8 mouse cellular contexts compared by ENCODE assay signal in the genomic region with DNA sequence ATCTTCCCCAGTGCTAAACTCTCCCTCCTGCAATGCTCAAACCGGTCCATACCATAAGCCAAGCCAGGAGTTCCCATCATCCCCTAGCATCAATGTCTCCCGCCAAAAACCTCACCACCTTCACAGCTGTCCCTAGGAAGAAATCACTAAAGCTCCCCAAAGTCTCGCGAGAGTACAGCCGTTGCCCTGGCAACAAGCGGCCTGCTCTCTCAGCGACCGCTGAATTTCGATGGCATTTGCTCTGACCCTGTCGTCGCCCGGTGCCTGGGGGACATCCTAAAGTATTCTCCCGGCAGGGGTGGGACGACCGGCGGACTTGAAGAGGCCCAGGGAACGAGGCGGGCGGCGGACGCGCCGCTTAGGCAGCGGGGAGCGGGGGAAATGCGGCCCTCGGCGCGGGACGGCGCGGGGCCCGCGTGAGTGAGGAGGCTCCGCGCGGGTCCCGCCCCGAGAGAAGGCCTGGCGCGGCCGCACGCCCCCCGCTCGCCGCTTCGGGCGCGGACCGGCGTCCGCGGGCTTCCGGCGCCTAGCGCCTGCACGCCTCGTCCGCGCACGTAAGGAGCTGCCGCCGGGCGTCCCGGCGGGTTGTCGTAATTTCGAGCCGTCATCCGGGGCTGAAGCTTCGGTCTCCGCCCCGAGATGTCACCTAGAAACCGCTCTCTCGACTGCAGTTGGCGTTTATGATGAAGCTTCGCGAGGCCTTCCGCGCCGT. TPM values are rescaled to one million over a fixed set of nuclear protein-coding genes. Genes with fewer than 3 reads are reported as not detected.
DNase-seq lines count a peak whose midpoint lies in the region; ATAC-seq and TF ChIP-seq lines count a peak whose summit lies in the region.

Agbl3 (plus strand) TSS at position 202 of the 712 bp plus-strand sequence.

- peak within 1 kb of the TSS; percentile 64 for H3K4me2 ChIP-seq in forebrain, embryonic 14.5 days (ENCODE audit: low read length)
- peak within 1 kb of the TSS; percentile 62 for H3K4me2 ChIP-seq in neural tube, embryonic 15.5 days

- no peak within 1 kb of the TSS for H3K27ac ChIP-seq in ES-Bruce4 (ENCODE audit: insufficient read depth, low read length)
- H3K27ac ChIP-seq in forebrain, embryonic 14.5 days (ENCODE audit: low read depth, low read length): peak within 1 kb of the TSS; percentile 93
- H3K27ac ChIP-seq in neural tube, embryonic 15.5 days (replicated peaks): peak within 1 kb of the TSS; percentile 96

- peak within 1 kb of the TSS; percentile 62 for H3K4me3 ChIP-seq in ES-Bruce4 (ENCODE audit: low read depth, low read length)
- H3K4me3 ChIP-seq in forebrain, embryonic 14.5 days (ENCODE audit: low read depth, low read length): peak within 1 kb of the TSS; percentile 60
- H3K4me3 ChIP-seq in neural tube, embryonic 15.5 days (replicated peaks): peak within 1 kb of the TSS; percentile 56

- DNase-seq in cerebellum, adult 11 months: peak; percentile 91
- DNase-seq in forebrain, embryonic 14.5 days (ENCODE audit: low spot score): peak; percentile 97
- peak; percentile 95 to 98 for DNase-seq in heart, postnatal 14 days
- peak; percentile 92 for DNase-seq in layer of hippocampus, adult 11-12 months (ENCODE audit: low spot score)
- DNase-seq in lung, adult 18-20 months: peak; percentile 93 to 95
- peak; percentile 96 for DNase-seq in testis, postnatal 14 days (ENCODE audit: low spot score)

- TF ChIP-seq EP300 in ES-Bruce4 (IDR thresholded peaks at IDR 0.05; ENCODE audit: insufficient read depth, low read depth, low read length): no peak

- H3K36me3 ChIP-seq in ES-Bruce4 (ENCODE audit: control insufficient read depth, insufficient read depth, low read length, poor library complexity, severe bottlenecking): no peaks in the 10 kb centered on the region
- H3K36me3 ChIP-seq in forebrain, embryonic 14.5 days (ENCODE audit: control insufficient read depth, insufficient read depth, low read length): no peaks in the 10 kb centered on the region
- H3K36me3 ChIP-seq in neural tube, embryonic 15.5 days: no peaks in the 10 kb centered on the region

- WGBS in forebrain, embryonic 14.5 days: under 1% methylated on average over 81 of the region's 81 CpGs
- whole genome bisulfite sequencing in neural tube, embryonic 15.5 days: under 1% methylated on average over 75 of the region's 81 CpGs

- H3K27me3 ChIP-seq in ES-Bruce4 (ENCODE audit: control insufficient read depth, insufficient read depth, low read length, poor library complexity, severe bottlenecking): no peaks in the 10 kb centered on the region; the same call in 1 of the 2 replicates
- no peaks in the 10 kb centered on the region for H3K27me3 ChIP-seq in forebrain, embryonic 14.5 days (replicated peaks; ENCODE audit: control insufficient read depth, insufficient read depth, low read length)
- no peaks in the 10 kb centered on the region for H3K27me3 ChIP-seq in neural tube, embryonic 15.5 days (replicated peaks)

- no peak for TF ChIP-seq CTCF in ES-Bruce4 (IDR thresholded peaks at IDR 0.05; ENCODE audit: low read depth, low read length)

- no peaks in the 10 kb centered on the region for H3K4me1 ChIP-seq in ES-Bruce4 (ENCODE audit: control insufficient read depth, insufficient read depth, low read length)
- no peaks in the 10 kb centered on the region; the same call in 1 of the 2 replicates for H3K4me1 ChIP-seq in forebrain, embryonic 14.5 days (ENCODE audit: control insufficient read depth, insufficient read depth, low read length)
- H3K4me1 ChIP-seq in neural tube, embryonic 15.5 days: peaks cover 2% of the 10 kb centered on the region; the same call in 1 of the 2 replicates

- ATAC-seq in forebrain, embryonic 14.5 days: peak; percentile 95
- ATAC-seq in neural tube, embryonic 15.5 days (ENCODE audit: low FRiP score): peak; percentile 96

- peak within 1 kb of the TSS; percentile 71 for H3K9ac ChIP-seq in ES-Bruce4 (ENCODE audit: low read depth, poor library complexity, severe bottlenecking)
- peak within 1 kb of the TSS; percentile 83 for H3K9ac ChIP-seq in forebrain, embryonic 14.5 days (ENCODE audit: low read length)
- H3K9ac ChIP-seq in neural tube, embryonic 15.5 days (replicated peaks): peak within 1 kb of the TSS; percentile 80

- no peaks in the 10 kb centered on the region for H3K9me3 ChIP-seq in ES-Bruce4 (replicated peaks; ENCODE audit: control insufficient read depth, insufficient read depth, low read length, poor library complexity, severe bottlenecking)
- no peaks in the 10 kb centered on the region for H3K9me3 ChIP-seq in forebrain, embryonic 14.5 days (replicated peaks; ENCODE audit: control insufficient read depth, low read length)
- no peaks in the 10 kb centered on the region for H3K9me3 ChIP-seq in neural tube, embryonic 15.5 days (replicated peaks)

- no peak for TF ChIP-seq POLR2A in ES-Bruce4 (IDR thresholded peaks at IDR 0.05; ENCODE audit: insufficient read depth, low read length)

- intact Hi-C loops in heart, postnatal 14 days (cut with DNase I): loop anchor here (2.0 to 5.0 kb wide), 2 partner anchors 82 to 98 kb away; partner anchors contain the start of genes Cyren and Tmem140

RNA-seq across cellular contexts. Expression of gene Agbl3, which starts in this region (rescaled TPM):
- polyA plus RNA-seq in ES-Bruce4 (2011; ENCODE audit: insufficient read depth, insufficient read length, low read depth, missing spikeins): 2.9 and 3.3 TPM in 2 replicates
- polyA plus RNA-seq in forebrain, embryonic 14.5 days (2014; fragmentation: Nextera tagmentation; extraction: Ambion mirVana): 8.2 and 9.7 TPM in 2 replicates
- total RNA-seq in heart, postnatal 14 days (2021): 1 to 10 TPM; 4.6 to 5.9 TPM
- 12.1 and 13.0 TPM in 2 replicates for polyA plus RNA-seq in neural tube, embryonic 15.5 days (2015; fragmentation: Nextera tagmentation; extraction: Ambion mirVana)
